Mouse (Mus musculus) neural tube, embryonic 10.5 days (tissue): ENCODE measurements around the gene Gna14.

ENCODE experiments used
- DNase-seq: peaks from one replicate; pipeline ENCODE4 v3.0.0-alpha.2; 2017; ENCODE audit warnings: low spot score; ENCODE audit errors: extremely low spot score

Gene Gna14

DNA sequence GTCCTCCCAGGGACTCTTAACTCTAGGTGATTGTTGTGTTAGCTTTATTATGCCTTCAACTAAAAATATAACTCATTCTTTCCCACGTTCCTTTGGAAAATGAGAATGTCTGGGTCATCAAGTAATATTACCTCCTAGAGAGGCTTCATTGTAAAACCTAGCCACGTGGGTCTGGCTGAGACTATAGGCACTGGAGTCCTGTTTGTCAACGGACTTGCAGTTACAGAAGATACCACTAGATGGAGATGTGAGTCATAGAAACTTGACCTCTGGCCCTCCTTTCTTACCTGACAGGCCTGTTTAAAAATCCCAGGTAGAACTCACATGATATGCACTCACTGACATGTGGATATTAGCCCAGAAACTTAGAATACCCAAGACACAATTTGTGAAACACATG is 149.8 kb downstream of the Gna14 start:
- DNase-seq, result no peak

GRCm38 (mm10) chr19:16593256-16593974 is 157.9 kb downstream of the Gna14 start:
- DNase-seq, result no peak

GRCm38 (mm10) chr19:16593975-16594317 is 158.4 kb downstream of the Gna14 start:
- DNase-seq, result no peak

DNA sequence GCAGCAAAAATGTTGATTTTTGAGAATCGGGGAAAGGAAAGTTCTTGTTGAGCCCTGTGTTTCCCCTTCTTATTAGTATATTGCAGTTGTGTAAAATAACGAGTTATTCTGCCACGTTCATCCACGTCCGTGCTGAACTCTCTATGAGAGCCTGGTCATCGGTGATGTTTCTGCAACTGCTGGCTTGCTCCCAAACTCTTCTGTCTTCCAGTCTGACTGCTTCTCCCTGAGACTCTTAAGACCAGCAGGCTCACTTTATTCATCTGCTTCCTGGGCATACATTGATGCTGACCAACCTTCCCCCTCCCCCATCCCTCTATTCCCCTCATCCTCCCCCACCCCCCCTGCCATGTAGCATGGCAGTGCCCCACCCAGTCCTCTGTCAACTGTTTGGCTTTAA is 161.7 kb downstream of the Gna14 start:
- no peak for DNase-seq

- peak; percentile 18 for DNase-seq
Measured at GRCm38 (mm10) chr19:16598653-16599297, 163.2 kb downstream of the Gna14 start.

GRCm38 (mm10) chr19:16599298-16599970 is 163.9 kb downstream of the Gna14 start:
- peak; percentile 80 for DNase-seq

GRCm38 (mm10) chr19:16602026-16602425 is 166.5 kb downstream of the Gna14 start:
- no peak for DNase-seq

DNA sequence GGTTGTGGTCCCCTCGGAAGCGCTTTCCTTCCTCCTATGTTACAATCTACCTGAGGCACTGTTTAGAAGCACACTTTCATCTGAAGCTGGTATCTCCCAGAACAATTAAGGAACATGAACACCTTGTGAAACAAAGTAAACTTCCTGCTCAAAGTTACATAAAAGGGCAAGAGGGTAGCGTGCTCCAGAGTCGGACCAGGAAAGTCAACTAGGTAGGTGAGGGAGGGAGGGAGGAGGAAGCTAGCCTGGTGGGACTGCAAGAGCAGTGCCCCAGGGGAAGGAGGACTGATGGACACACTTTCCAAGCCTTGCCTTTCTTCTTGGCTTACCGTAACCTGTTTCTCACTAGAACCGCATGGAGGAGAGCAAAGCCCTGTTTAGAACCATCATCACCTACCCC is 172.1 kb downstream of the Gna14 start:
- DNase-seq, result no peak

- DNase-seq, result no peak
Measured at GRCm38 (mm10) chr19:16623154-16623553, 187.6 kb downstream of the Gna14 start.

GRCm38 (mm10) chr19:16624994-16625393 is 189.4 kb downstream of the Gna14 start:
- no peak for DNase-seq

GRCm38 (mm10) chr19:16625610-16626395 is 190.2 kb downstream of the Gna14 start:
- DNase-seq, result no peak
